Mouse (Mus musculus) liver, adult 2 months (tissue): ENCODE measurements around the gene Bbs12.

ENCODE experiments used
- CTCF ChIP-seq: fragments of 200-500 bp; IDR thresholded peaks from 2 replicates; pipeline ENCODE4 v1.5.1; 2011; ENCODE audit warnings: low read depth, low read length, control low read depth
- POLR2A ChIP-seq: fragments of 200-500 bp; IDR thresholded peaks from 2 replicates; pipeline ENCODE4 v1.6.1; 2011; ENCODE audit warnings: low read length, control low read depth; ENCODE audit not compliant: insufficient read depth; ENCODE audit errors: extremely low read depth

- TF ChIP-seq CTCF (no peak), POLR2A (no peak)
Observed at GRCm38 (mm10) chr3:37329963-37330362, 17.6 kb downstream of the Bbs12 start.
